Mouse (Mus musculus) erythroblast, embryonic 14.5 days (primary cell): ENCODE results near the gene Gm21704. TPM values are rescaled to one million over a fixed set of nuclear protein-coding genes. Genes with fewer than 3 reads are reported as not detected.
"Not testable (repeated sequence)": the region's sequence is repeated elsewhere in the genome, so short reads cannot be mapped to it uniquely, and the experiment has no call there.

Experiments used
- H3K27me3 ChIP-seq: 2 replicates; pipeline ENCODE4 v1.6.1; 2012; ENCODE audit warnings: inconsistent platforms; ENCODE audit not compliant: control insufficient read depth
- H3K36me3 ChIP-seq: 2 replicates; pipeline ENCODE4 v1.6.1; 2012; ENCODE audit warnings: mild to moderate bottlenecking, inconsistent platforms; ENCODE audit not compliant: control insufficient read depth
- H3K4me1 ChIP-seq: 2 replicates; pipeline ENCODE4 v1.6.1; 2012; ENCODE audit warnings: inconsistent platforms; ENCODE audit not compliant: control insufficient read depth
- H3K4me3 ChIP-seq: replicated peaks from 2 replicates; pipeline ENCODE3; 2012; ENCODE audit warnings: moderate library complexity, mild to moderate bottlenecking, inconsistent platforms
- H3K9me3 ChIP-seq: 2 replicates; pipeline ENCODE4 v1.6.1; 2012; ENCODE audit warnings: low read length, inconsistent platforms, mixed read lengths; ENCODE audit not compliant: control insufficient read depth
- polyA plus RNA-seq: library from polyadenylated mRNA; stranded (reverse); fragments of >175 nt; gene quantifications from 2 replicates; pipeline ENCODE4 v1.2.3, GENCODE M21; 2012

Gm21704 gene
- polyA plus RNA-seq, result not detected in 2 replicates

DNA sequence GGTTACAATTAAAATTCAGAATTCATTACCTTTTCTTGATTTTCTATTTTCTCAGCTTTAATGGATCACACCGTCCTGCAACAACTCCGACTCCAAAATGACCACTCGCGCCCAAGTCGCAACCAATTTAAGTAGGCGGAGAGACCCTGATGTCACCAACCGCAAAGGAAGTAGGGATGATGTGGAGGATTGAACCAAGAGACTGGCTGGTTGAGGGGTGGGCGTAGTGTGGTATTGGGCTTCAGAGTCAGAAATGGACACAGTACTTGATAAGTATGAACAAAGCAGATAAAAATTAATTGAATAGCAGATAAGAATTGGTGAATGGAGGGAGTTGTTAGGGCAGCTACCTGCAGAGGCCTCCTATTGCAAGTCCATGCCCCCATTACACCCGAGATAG, at the start of gene Gm21704, which contains the start of gene Gm21708:
Gene Gm21704, minus strand, starts transcription at position 101 of the 400 bp plus-strand sequence.
Gene Gm21708, minus strand, starts transcription at position 101 of the 400 bp plus-strand sequence.
- not testable (repeated sequence) for H3K27me3 ChIP-seq, H3K36me3 ChIP-seq, H3K4me1 ChIP-seq, H3K4me3 ChIP-seq, H3K9me3 ChIP-seq

GRCm38 (mm10) chrY:3345229-3345628, 64.7 kb downstream of the Gm21704 start, which contains the start of gene Gm21693:
TSS of gene Gm21693 (minus strand) at chrY:3345329.
- H3K4me1 ChIP-seq, H3K36me3 ChIP-seq, H3K27me3 ChIP-seq, H3K9me3 ChIP-seq, H3K4me3 ChIP-seq: not testable (repeated sequence)

DNA sequence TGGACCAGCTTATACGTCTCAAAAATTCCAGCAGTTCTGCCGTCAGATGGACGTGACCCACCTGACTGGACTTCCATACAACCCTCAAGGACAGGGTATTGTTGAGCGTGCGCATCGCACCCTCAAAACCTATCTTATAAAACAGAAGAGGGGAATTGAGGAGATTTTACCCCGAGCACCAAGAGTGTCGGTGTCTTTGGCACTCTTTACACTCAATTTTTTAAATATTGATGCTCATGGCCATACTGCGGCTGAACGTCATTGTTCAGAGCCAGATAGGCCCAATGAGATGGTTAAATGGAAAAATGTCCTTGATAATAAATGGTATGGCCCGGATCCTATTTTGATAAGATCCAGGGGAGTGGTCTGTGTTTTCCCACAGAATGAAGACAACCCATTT, 69.3 kb downstream of the Gm21704 start:
- H3K9me3 ChIP-seq, H3K4me1 ChIP-seq, H3K4me3 ChIP-seq, H3K27me3 ChIP-seq, H3K36me3 ChIP-seq: not testable (repeated sequence)

Other genes starting within 250 kb of the Gm21704 start
- not detected in 2 replicates for gene Gm21677, start 103.7 kb downstream of the Gm21704 start, polyA plus RNA-seq
- gene Gm21693, start 64.8 kb downstream of the Gm21704 start, polyA plus RNA-seq, result not detected in 2 replicates
- not detected in 2 replicates for gene Gm21708, start within 50 bp of the Gm21704 start, polyA plus RNA-seq